Mouse (Mus musculus) G1E (cell line): ENCODE measurements around the gene Cd44.

Experiments used
- CTCF ChIP-seq: IDR thresholded peaks from 2 replicates; pipeline ENCODE4 v1.5.1; 2012; ENCODE audit warnings: low read depth, low read length, inconsistent platforms, mixed read lengths
- GATA1 ChIP-seq: IDR thresholded peaks from 2 replicates; pipeline ENCODE4 v1.6.1; 2012; ENCODE audit warnings: borderline replicate concordance, low read length, inconsistent platforms, mixed read lengths
- GATA2 ChIP-seq: IDR thresholded peaks from 2 replicates; pipeline ENCODE4 v1.6.1; 2012; ENCODE audit warnings: low read depth, low read length, inconsistent platforms, borderline replicate concordance

DNA sequence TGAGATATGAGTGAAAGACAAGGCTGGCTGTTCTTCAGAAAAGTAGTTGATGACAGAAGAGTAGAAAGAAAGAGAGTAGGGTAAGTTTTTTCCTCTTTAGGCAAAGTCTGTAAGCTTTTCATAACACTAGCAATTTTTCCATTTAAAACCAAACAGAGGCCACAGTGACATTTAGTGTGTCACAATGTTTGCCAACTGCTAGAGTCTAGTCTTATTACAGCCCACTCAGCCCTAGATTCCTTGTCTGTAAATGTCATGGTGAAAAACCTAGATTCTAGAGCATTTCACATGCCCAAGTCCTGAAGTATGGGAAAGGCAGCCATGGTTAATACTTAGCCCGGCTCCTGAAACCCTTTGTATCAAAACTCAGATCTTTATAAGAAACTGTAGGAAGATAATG is 130.2 kb downstream of the Cd44 start:
- TF ChIP-seq CTCF (no peak), GATA1 (no peak), GATA2 (no peak)
